Mouse (Mus musculus) lung, postnatal 0 days (tissue): Measurements from ENCODE around the gene Gm12216. TPM values are rescaled to one million over a fixed set of nuclear protein-coding genes. Genes with fewer than 3 reads are reported as not detected.

Source experiments
- ATAC-seq: fragments of 200-750 bp; cut with Nextera tagmentation; 2 replicates; pipeline ENCODE4 v1.8.0; 2017; ENCODE audit warnings: moderate library complexity
- DNase-seq: peaks from one replicate; pipeline ENCODE4 v3.0.0-alpha.2; 2016; ENCODE audit warnings: low spot score
- H3K27ac ChIP-seq: fragments of 300-500 bp; sonication (generic); 2 replicates; pipeline ENCODE4 v1.5.1; 2014; ENCODE audit warnings: antibody characterized with exemption, mild to moderate bottlenecking, low read length, mixed read lengths
- H3K27me3 ChIP-seq: fragments of 300-500 bp; sonication (generic); replicated peaks from 2 replicates; pipeline ENCODE4 v1.6.1; 2014; ENCODE audit warnings: low read length, mixed read lengths; ENCODE audit not compliant: insufficient read depth
- H3K36me3 ChIP-seq: fragments of 300-500 bp; sonication (generic); 2 replicates; pipeline ENCODE4 v1.6.1; 2014; ENCODE audit warnings: low read length, mixed read lengths; ENCODE audit not compliant: insufficient read depth
- H3K4me1 ChIP-seq: fragments of 300-500 bp; sonication (generic); 2 replicates; pipeline ENCODE4 v1.6.1; 2014; ENCODE audit warnings: antibody characterized with exemption, low read depth, low read length, mixed read lengths; ENCODE audit not compliant: insufficient read depth
- H3K4me2 ChIP-seq: fragments of 300-500 bp; sonication (generic); replicated peaks from 2 replicates; pipeline ENCODE4 v1.6.1; 2014; ENCODE audit warnings: low read depth, mild to moderate bottlenecking, low read length, moderate library complexity, mixed read lengths
- H3K4me3 ChIP-seq: fragments of 300-500 bp; sonication (generic); 2 replicates; pipeline ENCODE4 v1.5.1; 2014; ENCODE audit warnings: low read depth, low read length
- H3K9ac ChIP-seq: fragments of 300-500 bp; sonication (generic); replicated peaks from 2 replicates; pipeline ENCODE4 v1.6.1; 2014; ENCODE audit warnings: low read depth, mild to moderate bottlenecking
- H3K9me3 ChIP-seq: fragments of 300-500 bp; sonication (generic); 2 replicates; pipeline ENCODE4 v1.6.1; 2016; ENCODE audit warnings: low read length, mixed read lengths
- CTCF ChIP-seq: IDR thresholded peaks from 2 replicates; pipeline ENCODE4 v1.5.1; 2016; ENCODE audit warnings: antibody characterized with exemption, mild to moderate bottlenecking
- EP300 ChIP-seq: IDR thresholded peaks from 2 replicates; pipeline ENCODE4 v1.6.1; 2016; ENCODE audit warnings: antibody characterized with exemption, mild to moderate bottlenecking, control low read depth
- WGBS: fragments of 180-500 bp; shearing (Covaris S2); extraction: QIAGEN DNeasy Blood & Tissue Kit; methylation state at CpG from one replicate; pipeline ENCODE4 v1.1.7; 2014; 5-methylcytosine and 5-hydroxymethylcytosine counted together
- microRNA-seq: library from miRNA; unstranded; fragments of <30 nt; microRNA quantifications from one replicate; pipeline ENCODE4, GENCODE M21; 2016
- polyA plus RNA-seq: library from polyadenylated mRNA; unstranded; fragments of >200 nt; fragmentation: Nextera tagmentation; extraction: Ambion mirVana; gene quantifications from 2 replicates; pipeline ENCODE4 v1.2.1, GENCODE M21; 2015

Gene Gm12216
- polyA plus RNA-seq, 1 experiment from 2014 or later: 5.4 TPM

DNA sequence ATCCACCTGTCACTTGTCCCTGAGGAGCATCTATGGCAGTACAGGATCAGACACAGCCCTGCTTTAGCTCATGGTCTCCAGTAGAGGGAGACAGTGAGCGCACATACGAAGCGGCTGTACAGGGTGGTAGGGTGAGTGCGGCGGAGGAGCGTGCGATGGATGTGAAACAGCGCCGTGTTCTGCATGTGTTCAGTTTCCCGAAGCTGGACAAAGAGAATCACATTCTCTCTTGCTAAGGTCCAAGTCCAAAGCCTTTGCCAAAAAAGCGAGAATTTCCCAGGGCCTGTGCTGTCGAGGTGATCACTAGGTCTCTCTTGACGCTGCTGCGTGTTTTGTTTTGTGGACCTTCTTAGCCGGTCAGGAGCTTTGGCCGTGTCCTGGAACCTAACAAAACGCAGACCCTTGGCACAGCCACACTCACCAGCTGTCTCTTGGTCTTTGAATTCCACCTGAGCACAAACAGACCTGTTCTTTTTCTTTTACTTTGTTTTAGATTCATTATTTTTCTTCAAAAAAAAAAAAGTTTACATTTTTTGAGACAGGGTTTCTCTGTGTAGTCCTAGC, 123.3 kb downstream of the Gm12216 start:
- Histone ChIP-seq H3K9ac (no peak overlapping the region), H3K36me3 (no peaks in the 10 kb centered on the region), H3K4me3 (no peak overlapping the region), H3K4me2 (peak overlapping the region; percentile 29; the same call in 1 of the 2 replicates), H3K4me1 (no peaks in the 10 kb centered on the region), H3K9me3 (no peaks in the 10 kb centered on the region), H3K27ac (no peak overlapping the region), H3K27me3 (no peaks in the 10 kb centered on the region)
- TF ChIP-seq CTCF (peak; percentile 97), EP300 (no peak)
- 23% methylated on average over 17 of the region's 17 CpGs for WGBS
- DNase-seq (peak; percentile 79), ATAC-seq (peak; percentile 77)

DNA sequence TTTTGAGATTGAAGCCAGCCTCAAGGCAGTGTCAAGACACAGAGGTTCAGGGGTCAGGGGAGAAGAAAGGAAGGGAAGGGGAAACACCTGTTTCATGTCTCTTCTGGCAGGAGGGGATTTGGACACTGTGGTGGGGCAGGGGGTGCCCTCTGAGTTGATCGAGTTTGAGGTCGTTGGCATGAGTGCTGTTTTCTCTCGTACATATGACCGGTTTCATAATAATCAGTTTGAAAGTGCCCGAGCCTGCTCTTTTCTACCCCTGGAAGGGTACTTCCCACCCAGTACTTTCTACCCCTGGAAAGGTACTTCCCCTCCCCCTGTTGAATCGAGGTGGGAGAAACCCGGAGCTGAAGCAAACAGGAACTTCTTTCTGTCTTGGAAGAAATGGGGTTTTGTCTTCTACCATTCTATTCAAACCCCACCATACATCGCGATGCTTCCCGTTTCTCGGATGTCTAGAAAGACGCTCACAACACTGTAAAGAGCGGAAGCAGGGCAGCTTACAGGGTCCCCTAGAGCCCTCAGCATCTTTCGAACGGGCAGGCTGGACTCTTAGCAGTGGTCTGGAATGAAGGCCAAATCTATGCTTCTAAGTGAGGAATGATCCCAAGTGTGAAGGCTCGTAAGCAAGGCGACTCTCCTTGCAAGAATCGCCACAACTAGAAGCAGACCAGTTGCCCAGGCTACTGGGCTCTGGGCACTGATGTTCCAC, 123.9 kb downstream of the Gm12216 start:
- Histone ChIP-seq H3K27ac (no peak overlapping the region), H3K27me3 (no peaks in the 10 kb centered on the region), H3K4me1 (no peaks in the 10 kb centered on the region), H3K4me2 (no peak overlapping the region), H3K36me3 (no peaks in the 10 kb centered on the region), H3K9ac (no peak overlapping the region), H3K9me3 (no peaks in the 10 kb centered on the region), H3K4me3 (no peak overlapping the region)
- ATAC-seq: no peak
- DNase-seq: no peak
- TF ChIP-seq CTCF (no peak), EP300 (no peak)
- 61% methylated on average over 18 of the region's 18 CpGs for WGBS

DNA sequence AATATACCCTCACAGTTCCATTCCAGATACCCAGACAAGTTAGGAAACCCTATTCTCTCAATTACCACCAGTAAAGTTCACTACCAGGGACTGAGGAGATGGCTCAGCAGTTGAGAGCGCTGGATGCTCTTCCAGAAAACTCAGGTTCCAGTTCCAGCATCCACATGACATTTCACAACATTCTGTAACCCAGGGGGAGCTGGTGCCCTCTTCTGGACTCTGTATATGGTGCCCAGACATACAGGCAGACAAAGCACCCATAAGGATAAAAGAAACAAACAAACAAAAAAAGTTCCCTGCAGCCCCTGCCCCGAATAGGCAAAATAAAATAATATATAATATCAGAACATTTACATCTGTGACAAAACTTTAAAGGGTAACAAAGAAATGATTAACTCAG, 124.6 kb downstream of the Gm12216 start:
- H3K27me3 ChIP-seq: no peaks in the 10 kb centered on the region
- ATAC-seq (no peak), DNase-seq (no peak)
- WGBS: 78% methylated on average over 2 of the region's 2 CpGs
- no peaks in the 10 kb centered on the region for H3K36me3 ChIP-seq
- H3K27ac ChIP-seq: no peak overlapping the region
- H3K4me3 ChIP-seq: no peak overlapping the region
- no peak overlapping the region for H3K9ac ChIP-seq
- TF ChIP-seq EP300 (no peak), CTCF (no peak)
- no peak overlapping the region for H3K4me2 ChIP-seq
- H3K4me1 ChIP-seq: no peaks in the 10 kb centered on the region
- no peaks in the 10 kb centered on the region for H3K9me3 ChIP-seq

DNA sequence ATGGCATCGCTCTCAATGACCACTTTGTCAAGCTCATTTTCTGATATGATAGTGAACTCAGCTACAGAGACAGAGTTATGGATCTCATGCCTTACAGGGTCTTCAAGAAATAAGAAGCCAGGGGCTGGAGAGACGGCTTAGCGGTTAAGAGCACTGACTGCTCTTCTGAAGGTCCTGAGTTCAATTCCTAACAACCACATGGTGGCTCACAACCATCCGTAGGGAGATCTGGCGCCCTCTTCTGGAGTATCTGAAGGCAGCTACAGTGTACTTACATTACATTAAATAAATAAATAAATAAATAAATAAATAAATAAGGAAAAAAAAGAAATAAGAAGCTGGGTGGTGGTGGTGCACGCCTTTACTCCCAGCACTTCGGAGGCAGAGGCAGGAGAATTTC, 125.2 kb downstream of the Gm12216 start:
- ATAC-seq (no peak), DNase-seq (no peak)
- Histone ChIP-seq H3K27me3 (no peaks in the 10 kb centered on the region), H3K36me3 (no peaks in the 10 kb centered on the region), H3K4me2 (no peak overlapping the region), H3K9ac (no peak overlapping the region), H3K27ac (no peak overlapping the region), H3K4me3 (no peak overlapping the region), H3K9me3 (no peaks in the 10 kb centered on the region), H3K4me1 (no peaks in the 10 kb centered on the region)
- 79% methylated on average over 7 of the region's 7 CpGs for WGBS
- TF ChIP-seq EP300 (no peak), CTCF (peak; percentile 29)

Small RNA genes within 50 kb of the gene (microRNA-seq; reads per million reads assigned to microRNA genes)
- not detected for gene Mir7671

Other genes with a start within 250 kb of the Gm12216 start
- 0.64 and 0.79 TPM in 2 replicates for gene Il4, start 240.6 kb downstream of the Gm12216 start, polyA plus RNA-seq
- gene Il13, start 224.6 kb downstream of the Gm12216 start, polyA plus RNA-seq: not detected in 2 replicates
- 18.1 and 19.4 TPM in 2 replicates for gene Rad50, start 151.9 kb downstream of the Gm12216 start, polyA plus RNA-seq
- not detected in 2 replicates for gene Il5, start 138.5 kb downstream of the Gm12216 start, polyA plus RNA-seq
- 52.5 and 64.9 TPM in 2 replicates for gene Irf1, start 89.2 kb downstream of the Gm12216 start, polyA plus RNA-seq
- gene Gm17334, start 86.1 kb downstream of the Gm12216 start, polyA plus RNA-seq: 0.46 and 0.61 TPM in 2 replicates
- gene Slc22a5, start 32.4 kb upstream of the Gm12216 start, polyA plus RNA-seq: 7.3 and 9.5 TPM in 2 replicates
- gene Slc22a21, start 121.1 kb upstream of the Gm12216 start, polyA plus RNA-seq: 2.6 TPM in 2 replicates
- 0.70 and 1.1 TPM in 2 replicates for gene Slc22a4, start 168.8 kb upstream of the Gm12216 start, polyA plus RNA-seq
- gene Pdlim4, start 209.8 kb upstream of the Gm12216 start, polyA plus RNA-seq: 7.3 and 8.6 TPM in 2 replicates
- gene P4ha2, start 240.8 kb upstream of the Gm12216 start, polyA plus RNA-seq: 21.4 and 26.5 TPM in 2 replicates